Mouse (Mus musculus) hindbrain, embryonic 11.5 days (tissue): ENCODE results near the gene Pecam1. TPM values are rescaled to one million over a fixed set of nuclear protein-coding genes. Genes with fewer than 3 reads are reported as not detected.

Experiments
- ATAC-seq: fragments of 200-750 bp; cut with Nextera tagmentation; 2 replicates; pipeline ENCODE4 v1.8.0; 2017; ENCODE audit warnings: mild to moderate bottlenecking, moderate TSS enrichment, moderate library complexity; ENCODE audit not compliant: low FRiP score
- DNase-seq: peaks from one replicate; pipeline ENCODE4 v3.0.0-alpha.2; 2015; ENCODE audit warnings: low spot score
- H3K27ac ChIP-seq: fragments of 300-500 bp; sonication (generic); 2 replicates; pipeline ENCODE4 v1.5.1; 2014; ENCODE audit warnings: mild to moderate bottlenecking, low read depth, low read length
- H3K27me3 ChIP-seq: fragments of 300-500 bp; sonication (generic); 2 replicates; pipeline ENCODE4 v1.6.1; 2014; ENCODE audit warnings: mild to moderate bottlenecking, low read length, moderate library complexity, mixed read lengths; ENCODE audit not compliant: control insufficient read depth, insufficient read depth
- H3K36me3 ChIP-seq: fragments of 300-500 bp; sonication (generic); 2 replicates; pipeline ENCODE4 v1.6.1; 2014; ENCODE audit warnings: mild to moderate bottlenecking, low read length, moderate library complexity, mixed read lengths; ENCODE audit not compliant: control insufficient read depth, insufficient read depth
- H3K4me1 ChIP-seq: fragments of 300-500 bp; sonication (generic); replicated peaks from 2 replicates; pipeline ENCODE4 v1.6.1; 2014; ENCODE audit warnings: low read length, mixed read lengths; ENCODE audit not compliant: control insufficient read depth, insufficient read depth
- H3K4me2 ChIP-seq: fragments of 300-500 bp; sonication (generic); replicated peaks from 2 replicates; pipeline ENCODE4 v1.6.1; 2014; ENCODE audit warnings: mild to moderate bottlenecking, low read depth, low read length
- H3K4me3 ChIP-seq: fragments of 300-500 bp; sonication (generic); 2 replicates; pipeline ENCODE4 v1.5.1; 2014; ENCODE audit warnings: low read depth, low read length
- H3K9ac ChIP-seq: fragments of 300-500 bp; sonication (generic); 2 replicates; pipeline ENCODE4 v1.6.1; 2014; ENCODE audit warnings: low read depth, low read length
- H3K9me3 ChIP-seq: fragments of 300-500 bp; sonication (generic); 2 replicates; pipeline ENCODE4 v1.6.1; 2016; ENCODE audit warnings: low read length; ENCODE audit not compliant: control insufficient read depth
- WGBS: fragments of 180-500 bp; shearing (Covaris S2); extraction: QIAGEN DNeasy Blood & Tissue Kit; methylation state at CpG from one replicate; pipeline ENCODE4 v1.1.7; 2014; 5-methylcytosine and 5-hydroxymethylcytosine counted together
- polyA plus RNA-seq: library from polyadenylated mRNA; unstranded; fragments of >200 nt; fragmentation: Nextera tagmentation; extraction: Ambion mirVana; gene quantifications from 2 replicates; pipeline ENCODE4 v1.2.1, GENCODE M21; 2014

Pecam1 gene
- polyA plus RNA-seq, 1 experiment from 2014 or later, result 20.3 TPM

- no peak overlapping the region for H3K4me2 ChIP-seq
- H3K4me3 ChIP-seq, result no peak overlapping the region
- no peak overlapping the region for H3K27ac ChIP-seq
- H3K27me3 ChIP-seq, result no peaks in the 10 kb centered on the region
- no peaks in the 10 kb centered on the region for H3K9me3 ChIP-seq
- no peak for ATAC-seq
- H3K4me1 ChIP-seq, result no peaks in the 10 kb centered on the region
- 78% methylated on average over 9 of the region's 9 CpGs for WGBS
- no peak for DNase-seq
- no peak overlapping the region for H3K9ac ChIP-seq
- H3K36me3 ChIP-seq, result no peaks in the 10 kb centered on the region
Measured at GRCm38 (mm10) chr11:106701589-106701988, 48.8 kb downstream of the Pecam1 start.

- no peak overlapping the region for H3K4me3 ChIP-seq
- H3K9ac ChIP-seq, result no peak overlapping the region
- H3K4me1 ChIP-seq, result no peaks in the 10 kb centered on the region
- no peaks in the 10 kb centered on the region for H3K36me3 ChIP-seq
- DNase-seq, result no peak
- no peaks in the 10 kb centered on the region for H3K9me3 ChIP-seq
- ATAC-seq, result no peak
- no peak overlapping the region for H3K27ac ChIP-seq
- no peak overlapping the region for H3K4me2 ChIP-seq
- H3K27me3 ChIP-seq, result no peaks in the 10 kb centered on the region
- 94% methylated on average over 9 of the region's 9 CpGs for WGBS
Measured at GRCm38 (mm10) chr11:106699083-106699482, 51.3 kb downstream of the Pecam1 start.

- no peak overlapping the region for H3K4me2 ChIP-seq
- no peaks in the 10 kb centered on the region for H3K4me1 ChIP-seq
- H3K27ac ChIP-seq, result no peak overlapping the region
- H3K9ac ChIP-seq, result no peak overlapping the region
- H3K9me3 ChIP-seq, result no peaks in the 10 kb centered on the region
- ATAC-seq (no peak), DNase-seq (no peak)
- no peaks in the 10 kb centered on the region for H3K27me3 ChIP-seq
- H3K36me3 ChIP-seq, result no peaks in the 10 kb centered on the region
- no peak overlapping the region for H3K4me3 ChIP-seq
- WGBS, result 90% methylated on average over 6 of the region's 6 CpGs
Measured at GRCm38 (mm10) chr11:106698289-106698688, 52.1 kb downstream of the Pecam1 start.

- H3K27ac ChIP-seq, result no peak overlapping the region
- no peaks in the 10 kb centered on the region for H3K27me3 ChIP-seq
- H3K4me3 ChIP-seq, result no peak overlapping the region
- H3K4me1 ChIP-seq, result no peaks in the 10 kb centered on the region
- 96% methylated on average over 3 of the region's 3 CpGs for WGBS
- no peak overlapping the region for H3K4me2 ChIP-seq
- no peaks in the 10 kb centered on the region for H3K9me3 ChIP-seq
- no peak for DNase-seq
- ATAC-seq, result no peak
- H3K9ac ChIP-seq, result no peak overlapping the region
- no peaks in the 10 kb centered on the region for H3K36me3 ChIP-seq
Measured at GRCm38 (mm10) chr11:106695917-106696316, 54.5 kb downstream of the Pecam1 start.

- Histone ChIP-seq H3K9ac (no peak overlapping the region), H3K4me2 (no peak overlapping the region), H3K27ac (no peak overlapping the region), H3K27me3 (no peaks in the 10 kb centered on the region), H3K4me1 (no peaks in the 10 kb centered on the region), H3K9me3 (no peaks in the 10 kb centered on the region), H3K36me3 (no peaks in the 10 kb centered on the region), H3K4me3 (no peak overlapping the region)
- no peak for DNase-seq
- 77% methylated on average over 4 of the region's 4 CpGs for WGBS
- no peak for ATAC-seq
Measured at GRCm38 (mm10) chr11:106692890-106693289, 57.5 kb downstream of the Pecam1 start.

- no peaks in the 10 kb centered on the region for H3K4me1 ChIP-seq
- WGBS, result 82% methylated on average over 5 of the region's 5 CpGs
- no peak overlapping the region for H3K4me2 ChIP-seq
- no peak overlapping the region for H3K27ac ChIP-seq
- no peaks in the 10 kb centered on the region for H3K27me3 ChIP-seq
- no peaks in the 10 kb centered on the region for H3K36me3 ChIP-seq
- ATAC-seq (no peak), DNase-seq (no peak)
- no peak overlapping the region for H3K9ac ChIP-seq
- no peaks in the 10 kb centered on the region for H3K9me3 ChIP-seq
- H3K4me3 ChIP-seq, result no peak overlapping the region
Measured at GRCm38 (mm10) chr11:106688375-106688774, 62.1 kb downstream of the Pecam1 start.

GRCm38 (mm10) chr11:106687293-106687692 is 63.1 kb downstream of the Pecam1 start:
- 94% methylated on average over 9 of the region's 9 CpGs for WGBS
- DNase-seq (no peak), ATAC-seq (no peak)
- Histone ChIP-seq H3K4me3 (no peak overlapping the region), H3K4me2 (no peak overlapping the region), H3K9me3 (no peaks in the 10 kb centered on the region), H3K27ac (no peak overlapping the region), H3K27me3 (no peaks in the 10 kb centered on the region), H3K36me3 (no peaks in the 10 kb centered on the region), H3K9ac (no peak overlapping the region), H3K4me1 (no peaks in the 10 kb centered on the region)

GRCm38 (mm10) chr11:106684027-106684426 is 66.4 kb downstream of the Pecam1 start:
- ATAC-seq (no peak), DNase-seq (no peak)
- Histone ChIP-seq H3K36me3 (no peaks in the 10 kb centered on the region), H3K4me1 (no peaks in the 10 kb centered on the region), H3K27me3 (no peaks in the 10 kb centered on the region), H3K9me3 (no peaks in the 10 kb centered on the region), H3K27ac (no peak overlapping the region), H3K4me3 (no peak overlapping the region), H3K4me2 (no peak overlapping the region), H3K9ac (no peak overlapping the region)
- 92% methylated on average over 8 of the region's 8 CpGs for WGBS

GRCm38 (mm10) chr11:106683345-106683744 is 67.1 kb downstream of the Pecam1 start:
- no peak overlapping the region for H3K4me2 ChIP-seq
- H3K27ac ChIP-seq, result no peak overlapping the region
- H3K27me3 ChIP-seq, result no peaks in the 10 kb centered on the region
- no peak for ATAC-seq
- WGBS, result 82% methylated on average over 3 of the region's 3 CpGs
- H3K36me3 ChIP-seq, result no peaks in the 10 kb centered on the region
- no peak for DNase-seq
- no peak overlapping the region for H3K9ac ChIP-seq
- H3K9me3 ChIP-seq, result no peaks in the 10 kb centered on the region
- no peak overlapping the region for H3K4me3 ChIP-seq
- H3K4me1 ChIP-seq, result no peaks in the 10 kb centered on the region
